Mouse (Mus musculus): ENCODE data around the gene Cntrob. TPM values are rescaled to one million over a fixed set of nuclear protein-coding genes. Genes with fewer than 3 reads are reported as not detected.

The Cntrob gene
- 4.5 and 5.6 TPM in 2 replicates for polyA plus RNA-seq (2012; ENCODE audit: insufficient read depth, insufficient read length, missing spikeins)

GRCm38 (mm10) chr11:69323667-69324111 lies at the start of gene Cntrob, which contains the start of gene Trappc1:
Cntrob (minus strand) TSS chr11:69323775.
Trappc1 (plus strand) TSS chr11:69323980.
- H3K4me1 ChIP-seq (ENCODE audit: control insufficient read depth, insufficient read depth, insufficient read length, low read length) = peaks cover 13% of the 10 kb centered on the region
- H3K27ac ChIP-seq (replicated peaks; ENCODE audit: low read depth, low read length) = peak within 1 kb of the TSS; percentile 64
- peak within 1 kb of the TSS; percentile 81 for H3K4me3 ChIP-seq (ENCODE audit: insufficient read depth, low read depth, low read length)

- Histone ChIP-seq H3K4me3 (ENCODE audit: insufficient read depth, low read depth, low read length) (no peak overlapping the region), H3K4me1 (ENCODE audit: control insufficient read depth, insufficient read depth, insufficient read length, low read length) (peaks cover 3% of the 10 kb centered on the region; the same call in 1 of the 2 replicates), H3K27ac (replicated peaks; ENCODE audit: low read depth, low read length) (no peak overlapping the region)
These were observed 49.2 kb upstream of the Cntrob start for GRCm38 (mm10) chr11:69372780-69373170.

- Histone ChIP-seq H3K27ac (replicated peaks; ENCODE audit: low read depth, low read length) (no peak overlapping the region), H3K4me1 (ENCODE audit: control insufficient read depth, insufficient read depth, insufficient read length, low read length) (peaks cover 6% of the 10 kb centered on the region; the same call in 1 of the 2 replicates), H3K4me3 (ENCODE audit: insufficient read depth, low read depth, low read length) (no peak overlapping the region)
These were observed 48.6 kb upstream of the Cntrob start for GRCm38 (mm10) chr11:69372056-69372779.

- Histone ChIP-seq H3K27ac (replicated peaks; ENCODE audit: low read depth, low read length) (no peak overlapping the region), H3K4me1 (ENCODE audit: control insufficient read depth, insufficient read depth, insufficient read length, low read length) (peaks cover 6% of the 10 kb centered on the region; the same call in 1 of the 2 replicates), H3K4me3 (ENCODE audit: insufficient read depth, low read depth, low read length) (no peak overlapping the region)
These were observed 48.0 kb upstream of the Cntrob start for GRCm38 (mm10) chr11:69371601-69372000.

- H3K4me1 ChIP-seq (ENCODE audit: control insufficient read depth, insufficient read depth, insufficient read length, low read length) = peaks cover 9% of the 10 kb centered on the region
- 0 out of 2 replicates have a peak overlapping the region, but pooled peaks have one; percentile 8 for H3K27ac ChIP-seq (replicated peaks; ENCODE audit: low read depth, low read length)
- H3K4me3 ChIP-seq (ENCODE audit: insufficient read depth, low read depth, low read length) = no peak overlapping the region
These were observed 47.2 kb upstream of the Cntrob start for GRCm38 (mm10) chr11:69370817-69371215.

GRCm38 (mm10) chr11:69369990-69370816 lies 46.6 kb upstream of the Cntrob start:
- H3K27ac ChIP-seq (replicated peaks; ENCODE audit: low read depth, low read length) = 0 out of 2 replicates have a peak overlapping the region, but pooled peaks have one; percentile 8
- H3K4me3 ChIP-seq (ENCODE audit: insufficient read depth, low read depth, low read length) = no peak overlapping the region
- peaks cover 15% of the 10 kb centered on the region for H3K4me1 ChIP-seq (ENCODE audit: control insufficient read depth, insufficient read depth, insufficient read length, low read length)

- peaks cover 21% of the 10 kb centered on the region for H3K4me1 ChIP-seq (ENCODE audit: control insufficient read depth, insufficient read depth, insufficient read length, low read length)
- H3K27ac ChIP-seq (replicated peaks; ENCODE audit: low read depth, low read length) = peak within 1 kb of the TSS; percentile 76
- H3K4me3 ChIP-seq (ENCODE audit: insufficient read depth, low read depth, low read length) = peak within 1 kb of the TSS; percentile 91
These were observed 45.8 kb upstream of the Cntrob start, which contains the start of gene Chd3 for GRCm38 (mm10) chr11:69369215-69369989. Chd3 (minus strand) TSS chr11:69369406.

- Histone ChIP-seq H3K4me1 (ENCODE audit: control insufficient read depth, insufficient read depth, insufficient read length, low read length) (peaks cover 25% of the 10 kb centered on the region), H3K4me3 (ENCODE audit: insufficient read depth, low read depth, low read length) (peak overlapping the region; percentile 91), H3K27ac (replicated peaks; ENCODE audit: low read depth, low read length) (peak overlapping the region; percentile 76)
These were observed 45.0 kb upstream of the Cntrob start for GRCm38 (mm10) chr11:69368356-69369214.

- H3K27ac ChIP-seq (replicated peaks; ENCODE audit: low read depth, low read length) = peak overlapping the region; percentile 81
- H3K4me3 ChIP-seq (ENCODE audit: insufficient read depth, low read depth, low read length) = peak overlapping the region; percentile 91
- peaks cover 25% of the 10 kb centered on the region for H3K4me1 ChIP-seq (ENCODE audit: control insufficient read depth, insufficient read depth, insufficient read length, low read length)
These were observed 44.2 kb upstream of the Cntrob start for GRCm38 (mm10) chr11:69367616-69368355.

GRCm38 (mm10) chr11:69366855-69367615 lies 43.5 kb upstream of the Cntrob start:
- peaks cover 25% of the 10 kb centered on the region for H3K4me1 ChIP-seq (ENCODE audit: control insufficient read depth, insufficient read depth, insufficient read length, low read length)
- peak overlapping the region; percentile 91 for H3K4me3 ChIP-seq (ENCODE audit: insufficient read depth, low read depth, low read length)

GRCm38 (mm10) chr11:69366157-69366854 lies 42.7 kb upstream of the Cntrob start:
- peaks cover 25% of the 10 kb centered on the region for H3K4me1 ChIP-seq (ENCODE audit: control insufficient read depth, insufficient read depth, insufficient read length, low read length)
- peak overlapping the region; percentile 45 for H3K4me3 ChIP-seq (ENCODE audit: insufficient read depth, low read depth, low read length)
- H3K27ac ChIP-seq (replicated peaks; ENCODE audit: low read depth, low read length) = peak overlapping the region; percentile 93

More at GRCm38 (mm10) chr11:69366855-69367615, 43.5 kb upstream of the Cntrob start:
- H3K27ac ChIP-seq (replicated peaks; ENCODE audit: low read depth, low read length) = peak overlapping the region; percentile 81

GRCm38 (mm10) chr11:69365722-69366121 lies 42.1 kb upstream of the Cntrob start:
- peak overlapping the region; percentile 93 for H3K27ac ChIP-seq (replicated peaks; ENCODE audit: low read depth, low read length)
- H3K4me1 ChIP-seq (ENCODE audit: control insufficient read depth, insufficient read depth, insufficient read length, low read length) = peaks cover 25% of the 10 kb centered on the region
- H3K4me3 ChIP-seq (ENCODE audit: insufficient read depth, low read depth, low read length) = peak overlapping the region; percentile 45
